Mouse (Mus musculus) megakaryocyte, embryonic 14.5 days (primary cell): ENCODE measurements at regions not wholly inside any gene's neighbourhood (a gene's known extent, or its start where the extent isn't known, plus 50 kb on each side); places are given as distances from the start of the nearest gene placed in this dataset.

Source experiments
- H3K27me3 ChIP-seq: replicated peaks from 2 replicates; pipeline ENCODE3; 2012; ENCODE audit warnings: inconsistent platforms
- H3K36me3 ChIP-seq: replicated peaks from 2 replicates; pipeline ENCODE3; 2012; ENCODE audit warnings: low read length, inconsistent platforms, mixed read lengths
- H3K4me1 ChIP-seq: 2 replicates; pipeline ENCODE4 v1.6.1; 2012; ENCODE audit warnings: inconsistent platforms
- H3K4me3 ChIP-seq: replicated peaks from 2 replicates; pipeline ENCODE3; 2012; ENCODE audit warnings: moderate library complexity, mild to moderate bottlenecking, inconsistent platforms
- H3K9me3 ChIP-seq: 2 replicates; pipeline ENCODE4 v1.6.1; 2012; ENCODE audit warnings: inconsistent platforms
- FLI1 ChIP-seq: IDR thresholded peaks from 2 replicates; pipeline ENCODE4 v1.6.1; 2012; ENCODE audit warnings: low read length, inconsistent platforms, mixed read lengths
- GATA1 ChIP-seq: IDR thresholded peaks from 3 replicates; pipeline ENCODE4 v1.6.1; 2012; ENCODE audit warnings: mixed read lengths, low read length, inconsistent platforms, borderline replicate concordance

DNA sequence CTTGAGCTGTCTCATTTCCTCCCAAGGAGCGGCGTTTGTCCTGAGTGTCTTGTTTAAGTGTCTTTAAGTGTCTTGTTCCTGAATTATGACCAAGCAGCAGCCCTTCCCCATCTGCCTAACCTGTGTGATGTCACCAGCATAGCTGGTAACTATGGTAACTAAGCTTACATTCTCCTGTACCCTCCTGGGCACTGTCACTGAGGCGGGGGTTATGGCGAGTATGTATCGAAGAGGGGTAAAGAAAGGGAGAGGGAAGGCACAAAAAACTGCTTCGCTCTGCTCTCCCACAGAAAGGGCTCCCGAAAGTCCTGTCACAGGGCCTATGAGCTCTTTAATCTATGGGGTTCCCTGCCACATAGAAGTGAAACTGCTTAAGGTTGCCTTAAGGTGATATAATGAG is 89.6 kb downstream of the Ppp4r2 start:
- Histone ChIP-seq H3K36me3 (no peaks in the 10 kb centered on the region), H3K9me3 (0 out of 2 replicates have a peak, but pooled peaks cover 3% of the 10 kb centered on the region), H3K27me3 (no peaks in the 10 kb centered on the region), H3K4me1 (no peaks in the 10 kb centered on the region), H3K4me3 (no peak overlapping the region)
- TF ChIP-seq GATA1 (no peak), FLI1 (no peak)

DNA sequence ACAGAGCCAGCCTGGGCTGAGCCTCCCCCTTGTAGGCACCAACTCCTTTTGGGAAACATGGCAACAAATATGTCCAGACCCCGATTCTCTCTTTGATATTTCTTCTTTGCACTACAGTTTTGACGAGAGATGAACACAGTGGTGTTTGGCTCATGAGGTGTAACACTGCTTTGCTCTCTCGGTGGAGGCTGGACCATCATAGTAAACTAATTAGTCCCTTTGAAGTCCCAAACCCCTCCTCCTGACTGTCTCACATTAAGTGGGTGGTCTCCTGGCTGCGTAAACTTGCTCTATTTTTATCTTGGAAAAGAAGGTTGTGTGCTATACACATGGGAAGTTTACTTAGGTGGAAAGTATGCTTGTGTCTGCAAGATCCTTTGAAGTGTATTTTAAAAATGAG is 90.3 kb downstream of the Ppp4r2 start:
- TF ChIP-seq FLI1, result no peak
- no peak for TF ChIP-seq GATA1
- H3K4me3 ChIP-seq, result no peak overlapping the region
- H3K4me1 ChIP-seq, result no peaks in the 10 kb centered on the region
- H3K9me3 ChIP-seq, result 0 out of 2 replicates have a peak, but pooled peaks cover 2% of the 10 kb centered on the region
- no peaks in the 10 kb centered on the region for H3K36me3 ChIP-seq
- H3K27me3 ChIP-seq, result no peaks in the 10 kb centered on the region

DNA sequence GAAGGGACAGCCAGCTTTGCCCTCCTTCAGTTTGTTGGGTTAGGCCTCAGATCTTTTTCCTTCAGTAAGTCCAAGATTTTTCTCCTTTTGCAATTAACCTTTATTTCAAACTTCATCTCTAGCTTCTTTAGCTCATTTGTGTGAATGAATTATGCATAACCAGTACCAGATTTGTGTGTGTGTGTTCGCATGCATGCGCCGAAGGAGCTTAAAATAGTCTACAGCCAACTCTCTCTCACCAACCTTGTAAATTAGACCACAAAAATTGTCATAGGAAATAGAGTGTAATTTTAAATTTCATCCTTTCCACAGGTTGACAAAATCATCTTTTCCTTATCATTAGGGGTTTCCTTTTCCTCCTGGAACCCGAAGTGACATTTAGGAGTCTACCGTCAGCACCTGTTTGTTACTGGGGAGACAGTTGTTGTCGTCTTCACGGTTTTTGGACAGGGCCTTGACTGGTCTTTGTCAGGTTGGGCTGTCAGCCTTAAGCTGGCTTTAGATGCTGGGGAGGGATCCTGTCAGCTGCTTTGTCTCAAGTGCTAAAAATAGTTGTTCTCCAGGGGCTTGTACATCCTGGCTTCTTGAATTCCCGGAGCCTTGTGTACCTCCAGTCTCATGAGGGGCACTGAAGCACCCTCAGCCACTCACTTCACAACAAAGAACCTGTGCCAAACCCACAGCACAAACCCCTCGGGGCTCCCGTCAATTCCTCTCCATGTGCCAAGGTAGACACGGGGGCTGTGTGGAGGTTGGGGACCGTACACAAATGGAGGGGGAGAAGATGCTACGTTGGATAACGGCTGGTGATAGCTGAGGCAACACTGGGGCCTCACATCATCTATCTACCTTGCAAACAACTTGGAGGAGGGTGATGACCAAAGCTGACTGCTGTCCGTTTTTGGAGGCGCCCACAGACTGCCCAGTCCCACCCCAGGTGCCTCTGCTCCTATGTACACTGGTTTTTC is 95.7 kb downstream of the Ppp4r2 start:
- H3K9me3 ChIP-seq, result 0 out of 2 replicates have a peak, but pooled peaks cover 4% of the 10 kb centered on the region
- no peaks in the 10 kb centered on the region for H3K36me3 ChIP-seq
- H3K27me3 ChIP-seq, result no peaks in the 10 kb centered on the region
- no peak for TF ChIP-seq GATA1
- no peak for TF ChIP-seq FLI1
- no peaks in the 10 kb centered on the region for H3K4me1 ChIP-seq
- H3K4me3 ChIP-seq, result no peak overlapping the region

DNA sequence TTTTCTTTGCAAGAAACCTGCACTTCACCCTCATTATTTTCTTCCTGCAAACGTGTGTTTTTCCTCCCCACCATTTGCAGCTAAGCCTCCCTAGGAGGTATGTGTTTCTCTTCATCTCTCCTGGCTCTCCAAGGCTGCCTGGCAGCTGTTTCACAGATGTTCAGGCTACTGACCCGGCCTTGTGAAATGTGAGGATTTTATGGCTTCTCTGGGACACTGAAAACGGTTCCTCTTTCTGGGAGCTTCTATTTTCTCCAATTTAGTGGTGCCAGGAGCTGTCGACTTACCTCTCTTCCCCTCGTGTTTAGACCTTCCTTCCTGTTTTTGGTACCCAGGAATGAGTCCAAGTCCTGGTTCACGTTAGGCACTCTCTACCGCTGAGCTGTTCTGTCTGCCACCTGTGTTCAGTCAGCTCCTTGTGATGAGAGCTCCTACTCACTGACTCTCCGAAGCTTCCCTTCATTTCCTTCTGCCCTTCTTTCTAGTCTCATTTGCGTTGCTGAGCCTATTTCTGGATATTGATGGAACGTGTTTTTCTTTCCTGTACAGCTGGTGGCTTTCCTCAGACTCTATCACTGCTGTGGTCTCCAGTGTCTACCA is 96.4 kb downstream of the Ppp4r2 start:
- Histone ChIP-seq H3K27me3 (no peaks in the 10 kb centered on the region), H3K9me3 (0 out of 2 replicates have a peak, but pooled peaks cover 4% of the 10 kb centered on the region), H3K36me3 (no peaks in the 10 kb centered on the region), H3K4me3 (no peak overlapping the region), H3K4me1 (no peaks in the 10 kb centered on the region)
- TF ChIP-seq FLI1 (no peak), GATA1 (no peak)

DNA sequence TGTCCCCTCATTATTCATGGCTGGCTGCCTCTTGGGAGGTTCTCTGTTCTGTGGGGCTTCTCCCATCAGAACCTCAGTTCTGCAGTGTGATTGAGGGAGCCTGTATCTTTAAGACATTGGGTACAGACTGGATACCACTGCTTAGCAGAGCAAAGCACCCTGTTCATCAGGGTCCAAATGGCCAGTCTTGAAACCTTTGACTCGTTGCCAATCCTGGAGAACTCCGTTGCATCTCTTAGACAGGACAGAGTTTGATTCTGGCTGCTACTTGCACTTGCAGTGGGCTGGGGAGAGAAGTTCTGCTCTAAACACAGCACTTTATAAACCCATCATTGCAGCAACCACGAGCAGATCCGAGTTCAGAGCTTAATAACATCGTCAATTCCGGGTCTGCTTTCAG is 97.3 kb downstream of the Ppp4r2 start:
- Histone ChIP-seq H3K9me3 (0 out of 2 replicates have a peak, but pooled peaks cover 4% of the 10 kb centered on the region), H3K36me3 (no peaks in the 10 kb centered on the region), H3K4me3 (no peak overlapping the region), H3K4me1 (no peaks in the 10 kb centered on the region), H3K27me3 (no peaks in the 10 kb centered on the region)
- TF ChIP-seq GATA1 (no peak), FLI1 (no peak)

DNA sequence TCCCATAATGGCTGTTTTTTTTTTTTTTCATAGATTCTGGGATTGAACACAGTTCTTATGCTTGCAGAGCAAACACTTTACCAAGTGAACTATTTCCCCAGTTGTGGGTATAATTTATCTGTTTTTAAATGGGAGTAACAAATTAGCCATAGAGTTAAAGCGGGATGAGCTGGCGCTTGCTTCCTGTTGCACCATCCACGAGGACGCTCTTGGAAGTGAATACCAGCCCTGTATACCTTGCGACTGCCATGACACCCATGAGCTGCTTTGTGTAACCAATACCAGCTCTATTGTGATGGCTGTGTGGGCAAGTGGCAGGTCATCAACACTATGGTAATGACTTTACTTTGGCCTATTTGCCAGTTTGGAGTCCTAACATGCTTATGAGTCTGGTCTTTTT is 101.0 kb downstream of the Ppp4r2 start:
- H3K4me3 ChIP-seq, result no peak overlapping the region
- H3K4me1 ChIP-seq, result no peaks in the 10 kb centered on the region
- H3K36me3 ChIP-seq, result no peaks in the 10 kb centered on the region
- TF ChIP-seq GATA1 (no peak), FLI1 (no peak)
- H3K27me3 ChIP-seq, result no peaks in the 10 kb centered on the region
- H3K9me3 ChIP-seq, result 0 out of 2 replicates have a peak, but pooled peaks cover 4% of the 10 kb centered on the region

DNA sequence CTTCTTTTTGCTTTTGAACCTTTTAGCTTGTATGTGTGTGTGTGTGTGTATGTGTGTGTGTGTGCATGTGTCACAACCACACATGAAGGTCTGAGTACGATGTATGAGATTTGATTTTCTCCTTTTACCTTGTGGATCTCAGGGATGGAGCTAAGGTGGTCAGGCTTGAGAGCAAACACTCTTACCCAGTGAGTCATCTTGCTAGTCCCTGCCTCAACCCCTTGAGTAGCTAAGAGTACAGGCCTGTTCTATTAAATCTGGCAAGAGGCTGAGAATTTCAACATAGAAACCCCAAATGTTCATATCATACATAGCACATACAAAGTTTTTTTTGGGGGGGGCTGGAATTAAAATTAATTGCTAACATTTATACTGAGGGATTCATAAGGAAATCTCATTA is 104.4 kb downstream of the Ppp4r2 start:
- Histone ChIP-seq H3K4me3 (no peak overlapping the region), H3K36me3 (no peaks in the 10 kb centered on the region), H3K27me3 (no peaks in the 10 kb centered on the region), H3K4me1 (no peaks in the 10 kb centered on the region), H3K9me3 (peaks cover 7% of the 10 kb centered on the region; the same call in 1 of the 2 replicates)
- TF ChIP-seq GATA1 (no peak), FLI1 (no peak)

DNA sequence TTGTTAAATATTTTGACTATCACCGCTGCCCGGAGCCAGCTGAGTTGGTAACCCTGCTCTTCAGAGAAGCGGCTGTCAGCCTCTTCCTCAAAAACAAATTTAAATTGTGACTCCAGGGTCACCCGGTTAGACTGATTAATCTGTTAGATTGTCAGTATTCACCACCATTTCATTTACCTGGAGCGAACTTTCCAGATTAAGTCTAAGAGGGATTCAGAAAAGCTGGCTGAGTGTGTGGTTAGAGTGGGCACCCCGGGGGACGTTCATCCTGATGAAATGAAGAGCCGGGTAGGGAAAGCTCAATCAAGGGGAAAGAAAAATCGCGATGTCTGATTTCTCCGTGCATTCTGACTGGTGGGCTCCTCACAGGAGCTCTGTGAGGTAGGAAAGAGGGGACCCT is 105.0 kb downstream of the Ppp4r2 start:
- H3K4me3 ChIP-seq, result no peak overlapping the region
- H3K36me3 ChIP-seq, result no peaks in the 10 kb centered on the region
- H3K4me1 ChIP-seq, result no peaks in the 10 kb centered on the region
- H3K27me3 ChIP-seq, result no peaks in the 10 kb centered on the region
- TF ChIP-seq FLI1, result no peak
- TF ChIP-seq GATA1, result no peak
- H3K9me3 ChIP-seq, result peaks cover 4% of the 10 kb centered on the region; the same call in 1 of the 2 replicates

DNA sequence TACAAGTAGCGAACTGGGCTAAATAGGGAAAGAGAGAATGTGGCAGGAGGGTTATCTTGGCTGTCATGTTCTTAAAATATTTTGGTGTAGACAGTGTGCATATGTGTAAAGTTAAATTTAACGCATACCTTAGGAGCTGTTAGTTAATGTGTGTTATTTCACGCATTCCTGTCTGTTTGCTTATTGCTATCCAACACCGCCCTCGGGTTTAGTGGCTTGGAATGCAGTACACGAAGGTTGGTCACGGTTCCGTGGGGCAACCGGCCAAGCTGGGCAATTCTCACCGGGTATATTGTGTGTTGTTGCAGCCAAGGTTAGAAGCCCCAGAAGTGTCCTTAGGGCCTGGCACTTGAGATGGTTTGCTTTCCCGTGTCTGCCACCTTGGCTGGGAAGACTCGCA is 105.6 kb downstream of the Ppp4r2 start:
- Histone ChIP-seq H3K9me3 (peaks cover 2% of the 10 kb centered on the region; the same call in 1 of the 2 replicates), H3K4me1 (no peaks in the 10 kb centered on the region), H3K27me3 (no peaks in the 10 kb centered on the region), H3K4me3 (no peak overlapping the region), H3K36me3 (no peaks in the 10 kb centered on the region)
- TF ChIP-seq GATA1, result no peak
- TF ChIP-seq FLI1, result no peak

DNA sequence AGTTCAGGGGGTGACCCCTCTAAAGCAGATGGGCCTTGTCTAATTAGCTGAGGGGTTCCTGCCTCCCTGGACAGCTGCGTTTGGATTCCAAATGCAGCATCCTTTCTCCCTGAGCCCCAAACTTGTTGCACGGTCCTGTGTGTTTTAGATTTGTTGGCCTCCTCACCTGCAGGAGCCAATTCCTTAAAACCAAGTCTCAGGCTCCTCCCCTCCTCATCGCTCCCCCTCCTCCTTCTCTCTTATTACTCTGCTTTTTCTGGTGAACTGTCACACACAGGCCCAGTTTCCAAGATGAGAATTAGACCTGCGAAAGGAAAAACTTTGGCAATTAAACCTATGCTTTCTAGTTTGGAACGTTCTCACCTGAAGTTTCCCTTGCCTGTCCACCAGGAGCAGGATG is 106.3 kb downstream of the Ppp4r2 start:
- H3K27me3 ChIP-seq, result no peaks in the 10 kb centered on the region
- peaks cover 2% of the 10 kb centered on the region; the same call in 1 of the 2 replicates for H3K9me3 ChIP-seq
- no peaks in the 10 kb centered on the region for H3K4me1 ChIP-seq
- H3K36me3 ChIP-seq, result no peaks in the 10 kb centered on the region
- TF ChIP-seq GATA1 (no peak), FLI1 (no peak)
- H3K4me3 ChIP-seq, result no peak overlapping the region
